Mouse (Mus musculus) mouse trophoblast stem cell (cell line): ENCODE measurements around the gene D230025D16Rik.
"Not testable (repeated sequence)": the region's sequence is repeated elsewhere in the genome, so short reads cannot be mapped to it uniquely, and the experiment has no call there.

Experiments used
- in situ Hi-C, 2 experiments: fragments of 300-500 bp; cut with MseI, MboI; formaldehyde crosslinking; loops; 2 replicates in 1 of 2; 3 replicates in 1 of 2; pipeline ENCODE4 v1.15.1; 2025

The D230025D16Rik gene

GRCm38 (mm10) chr8:105291802-105292201 lies 66.9 kb downstream of the D230025D16Rik start:
- in situ Hi-C loops, result not testable (repeated sequence)

GRCm38 (mm10) chr8:105292471-105292870 lies 67.5 kb downstream of the D230025D16Rik start:
- in situ Hi-C loops, result no loop called here

GRCm38 (mm10) chr8:105293405-105293804 lies 68.5 kb downstream of the D230025D16Rik start:
- in situ Hi-C loops, result no loop called here

GRCm38 (mm10) chr8:105294776-105295175 lies 69.8 kb downstream of the D230025D16Rik start:
- in situ Hi-C loops, result no loop called here

GRCm38 (mm10) chr8:105295256-105295655 lies 70.3 kb downstream of the D230025D16Rik start:
- in situ Hi-C loops, result no loop called here

- in situ Hi-C loops, result no loop called here
Observed at GRCm38 (mm10) chr8:105295895-105296573, 71.1 kb downstream of the D230025D16Rik start, which contains the start of gene Exoc3l. Gene Exoc3l, minus strand, starts transcription at chr8:105296101.

- in situ Hi-C loops, result no loop called here
Observed at GRCm38 (mm10) chr8:105297511-105298192, 72.7 kb downstream of the D230025D16Rik start, which contains the start of gene E2f4. Gene E2f4, plus strand, starts transcription at chr8:105297663.

- in situ Hi-C loops, result no loop called here
Observed at GRCm38 (mm10) chr8:105298351-105299252, 73.7 kb downstream of the D230025D16Rik start.

GRCm38 (mm10) chr8:105299962-105300361 lies 75.0 kb downstream of the D230025D16Rik start:
- in situ Hi-C loops, result no loop called here
